Mouse (Mus musculus) embryonic fibroblast, embryonic 13.5 days (primary cell): ENCODE measurements around the gene Inpp5f.

Experiments
- CTCF ChIP-seq: IDR thresholded peaks from 2 replicates; pipeline ENCODE4 v1.5.1; 2011; ENCODE audit warnings: mild to moderate bottlenecking, control low read depth, low read length, moderate library complexity, borderline replicate concordance; ENCODE audit not compliant: insufficient read depth
- POLR2A ChIP-seq: IDR thresholded peaks from 2 replicates; pipeline ENCODE4 v1.6.1; 2011; ENCODE audit warnings: low read depth, mild to moderate bottlenecking, control low read depth, low read length, moderate library complexity

DNA sequence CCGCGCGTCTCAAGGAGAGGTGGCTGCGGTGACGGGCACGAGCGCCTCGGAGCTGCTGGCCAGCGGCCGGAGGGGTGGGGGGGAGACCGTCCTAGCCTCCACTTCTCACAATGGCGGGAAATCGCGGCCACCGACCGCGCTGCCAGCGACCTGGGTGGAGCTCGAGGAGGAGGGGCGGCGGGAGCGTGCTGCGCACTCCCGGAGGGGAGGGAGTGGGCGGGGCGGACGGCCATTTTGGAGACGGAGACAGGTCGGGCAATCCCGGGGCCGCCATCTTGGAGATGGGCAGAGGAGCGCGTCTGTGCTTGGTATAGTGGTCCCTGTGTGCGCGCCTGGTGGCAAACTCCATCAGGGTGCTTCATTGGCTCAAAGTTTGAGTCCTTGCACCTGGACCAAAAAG, 129.2 kb downstream of the Inpp5f start, which contains the start of gene Mcmbp:
- TF ChIP-seq POLR2A (peak; percentile 59), CTCF (no peak)
